ENCODE assay signal across 9 mouse cellular contexts in genomic region chr6:136803093-136803738, GRCm38 (mm10). TPM values are rescaled to one million over a fixed set of nuclear protein-coding genes. Genes with fewer than 3 reads are reported as not detected.
DNase-seq lines count a peak whose midpoint lies in the region; ATAC-seq and TF ChIP-seq lines count a peak whose summit lies in the region.
"Had no signal": no experiment of that assay in that cellular context is flagged by ENCODE, and none has a peak within 500 bp of the region (broad histone marks: within the 10 kb centered on the region; RNA-seq: fewer than 3 reads in every experiment).

No protein-coding gene starts in this region.

- no peaks in the 10 kb centered on the region for H3K4me1 ChIP-seq in cerebellum, adult 2 months (ENCODE audit: control insufficient read depth, insufficient read depth, low read length)
- H3K4me1 ChIP-seq in testis, adult 2 months (ENCODE audit: control insufficient read depth, insufficient read depth, low read length): peaks cover 11% of the 10 kb centered on the region
- peaks cover 18% of the 10 kb centered on the region for H3K4me1 ChIP-seq in limb, embryonic 15.5 days
- no peaks in the 10 kb centered on the region for H3K4me1 ChIP-seq in stomach, postnatal 0 days (replicated peaks; ENCODE audit: control insufficient read depth, insufficient read depth)

- H3K9me3 ChIP-seq in limb, embryonic 15.5 days: no peaks in the 10 kb centered on the region
- H3K9me3 ChIP-seq in stomach, postnatal 0 days (ENCODE audit: control insufficient read depth, low read length): no peaks in the 10 kb centered on the region

- 19% methylated on average over 12 of the region's 12 CpGs for WGBS in cerebellum, adult 2 months
- 14% methylated on average over 12 of the region's 12 CpGs for WGBS in limb, embryonic 15.5 days
- WGBS in stomach, postnatal 0 days: 14% methylated on average over 12 of the region's 12 CpGs

- H3K4me3 ChIP-seq in cerebellum, adult 2 months (replicated peaks; ENCODE audit: insufficient read depth, low read depth, low read length): peak overlapping the region; percentile 80
- H3K4me3 ChIP-seq in testis, adult 2 months (ENCODE audit: control insufficient read depth, low read depth, low read length): peak overlapping the region; percentile 81
- peak overlapping the region; percentile 72 for H3K4me3 ChIP-seq in limb, embryonic 15.5 days
- H3K4me3 ChIP-seq in stomach, postnatal 0 days (ENCODE audit: low read depth, low read length): peak overlapping the region; percentile 80

- no peak for TF ChIP-seq EP300 in stomach, postnatal 0 days (optimal IDR thresholded peaks at IDR 0.05)

- peak overlapping the region; percentile 91; the same call in 1 of the 2 replicates for H3K9ac ChIP-seq in limb, embryonic 15.5 days
- peak overlapping the region; percentile 94 for H3K9ac ChIP-seq in stomach, postnatal 0 days (ENCODE audit: low read length)

- TF ChIP-seq POLR2A in cerebellum, adult 2 months (IDR thresholded peaks at IDR 0.05; ENCODE audit: borderline replicate concordance, insufficient read depth, low read length): no peak
- TF ChIP-seq POLR2A in testis, adult 2 months (IDR thresholded peaks at IDR 0.05; ENCODE audit: control insufficient read depth, low read depth, low read length): no peak

- H3K4me2 ChIP-seq in limb, embryonic 15.5 days: peak overlapping the region; percentile 74
- H3K4me2 ChIP-seq in stomach, postnatal 0 days (replicated peaks; ENCODE audit: low read depth): peak overlapping the region; percentile 96

- peak overlapping the region; percentile 23; the same call in 1 of the 2 replicates for H3K27ac ChIP-seq in cerebellum, adult 2 months (ENCODE audit: insufficient read depth, low read length)
- peak overlapping the region; percentile 92 for H3K27ac ChIP-seq in testis, adult 2 months (ENCODE audit: control insufficient read depth, insufficient read depth, low read depth, low read length)
- peak overlapping the region; percentile 100 for H3K27ac ChIP-seq in limb, embryonic 15.5 days
- peak overlapping the region; percentile 100 for H3K27ac ChIP-seq in stomach, postnatal 0 days (replicated peaks)

- no peak for DNase-seq in cerebellum, adult 2 months
- no peak for DNase-seq in testis, postnatal 14 days (ENCODE audit: low spot score)
- no peak for DNase-seq in stomach, postnatal 0 days (ENCODE audit: low spot score)
- no peak for DNase-seq in layer of hippocampus, adult 9-11 months
- no peak for DNase-seq in adrenal gland, postnatal 10 days

- no peak for ATAC-seq in cerebellum, adult (ENCODE audit: insufficient number of reproducible peaks, low FRiP score, low TSS enrichment)
- ATAC-seq in limb, embryonic 15.5 days (ENCODE audit: insufficient number of reproducible peaks, low FRiP score, low TSS enrichment, low read depth): no peak
- no peak for ATAC-seq in stomach, postnatal 0 days (ENCODE audit: low FRiP score, low TSS enrichment)

- no peaks in the 10 kb centered on the region for H3K36me3 ChIP-seq in testis, adult 2 months (ENCODE audit: control insufficient read depth, insufficient read depth, low read length)
- no peaks in the 10 kb centered on the region for H3K36me3 ChIP-seq in limb, embryonic 15.5 days
- no peaks in the 10 kb centered on the region for H3K36me3 ChIP-seq in stomach, postnatal 0 days (ENCODE audit: control insufficient read depth, insufficient read depth, low read length)

- no peak for TF ChIP-seq CTCF in cerebellum, adult 2 months (IDR thresholded peaks at IDR 0.05; ENCODE audit: borderline replicate concordance, insufficient read depth, low read depth, low read length)
- TF ChIP-seq CTCF in testis, adult 2 months (IDR thresholded peaks at IDR 0.05; ENCODE audit: control insufficient read depth, insufficient read depth, insufficient replicate concordance, low read depth, low read length): no peak
- TF ChIP-seq CTCF in stomach, postnatal 0 days (IDR thresholded peaks at IDR 0.05; ENCODE audit: low read depth): no peak

- H3K27me3 ChIP-seq in cerebellum, adult 2 months (ENCODE audit: control insufficient read depth, insufficient read depth, low read length): no peaks in the 10 kb centered on the region
- H3K27me3 ChIP-seq in testis, adult 2 months (ENCODE audit: control insufficient read depth, insufficient read depth, low read length): no peaks in the 10 kb centered on the region
- H3K27me3 ChIP-seq in limb, embryonic 15.5 days: no peaks in the 10 kb centered on the region
- H3K27me3 ChIP-seq in stomach, postnatal 0 days (ENCODE audit: control insufficient read depth, insufficient read depth, low read length): no peaks in the 10 kb centered on the region

RNA-seq across cellular contexts. Expression of gene Hist4h4, which starts 1.0 kb away (rescaled TPM):
- 0.62 and 1.0 TPM in 2 replicates for polyA plus RNA-seq in cerebellum, adult 2 months (2012; rRNA removed)
- polyA plus RNA-seq in testis, adult 2 months (2012; rRNA removed): 0.96 and 0.99 TPM in 2 replicates
- 0.25 and 0.54 TPM in 2 replicates for polyA plus RNA-seq in limb, embryonic 15.5 days (2015; fragmentation: Nextera tagmentation; extraction: Ambion mirVana)
- 0.59 and 0.68 TPM in 2 replicates for polyA plus RNA-seq in stomach, postnatal 0 days (2015; fragmentation: Nextera tagmentation; extraction: Ambion mirVana)
- total RNA-seq in adrenal gland, postnatal 10 days (2021): 10 to 100 TPM; 28.3 to 29.2 TPM

RNA-seq across cellular contexts. Expression of gene H2afj, which starts 4.8 kb away (rescaled TPM):
- 74.1 and 88.9 TPM in 2 replicates for polyA plus RNA-seq in cerebellum, adult 2 months (2012; rRNA removed)
- polyA plus RNA-seq in testis, adult 2 months (2012; rRNA removed): 34.2 and 47.7 TPM in 2 replicates
- polyA plus RNA-seq in limb, embryonic 15.5 days (2015; fragmentation: Nextera tagmentation; extraction: Ambion mirVana): 140 and 142 TPM in 2 replicates
- polyA plus RNA-seq in stomach, postnatal 0 days (2015; fragmentation: Nextera tagmentation; extraction: Ambion mirVana): 439 and 445 TPM in 2 replicates
- total RNA-seq in adrenal gland, postnatal 10 days (2021): 10 to 100 TPM; 71.1 to 85.2 TPM

RNA-seq across cellular contexts. Expression of gene Gucy2c, which starts 21.7 kb away (rescaled TPM):
- polyA plus RNA-seq in cerebellum, adult 2 months (2012; rRNA removed): 0.10 TPM in 2 replicates
- polyA plus RNA-seq in testis, adult 2 months (2012; rRNA removed): 0.16 and 0.33 TPM in 2 replicates
- 0.06 and 0.07 TPM in 2 replicates for polyA plus RNA-seq in limb, embryonic 15.5 days (2015; fragmentation: Nextera tagmentation; extraction: Ambion mirVana)
- 2.0 and 2.5 TPM in 2 replicates for polyA plus RNA-seq in stomach, postnatal 0 days (2015; fragmentation: Nextera tagmentation; extraction: Ambion mirVana)
- total RNA-seq in adrenal gland, postnatal 10 days (2021): under 1 TPM; 0.15 to 0.21 TPM
- total RNA-seq: gastrocnemius, postnatal 36 days had no signal

RNA-seq across cellular contexts. Expression of gene BC049715, which starts 24.2 kb away (rescaled TPM):
- polyA plus RNA-seq in cerebellum, adult 2 months (2012; rRNA removed): 0.38 and 0.74 TPM in 2 replicates
- 150 and 168 TPM in 2 replicates for polyA plus RNA-seq in testis, adult 2 months (2012; rRNA removed)
- 1.1 and 1.4 TPM in 2 replicates for polyA plus RNA-seq in limb, embryonic 15.5 days (2015; fragmentation: Nextera tagmentation; extraction: Ambion mirVana)
- polyA plus RNA-seq in stomach, postnatal 0 days (2015; fragmentation: Nextera tagmentation; extraction: Ambion mirVana): 0.46 and 0.96 TPM in 2 replicates
- total RNA-seq in adrenal gland, postnatal 10 days (2021): under 1 TPM; 0.73 to 0.75 TPM

RNA-seq across cellular contexts. Expression of gene Wbp11, which starts 24.8 kb away (rescaled TPM):
- 57.0 and 68.4 TPM in 2 replicates for polyA plus RNA-seq in cerebellum, adult 2 months (2012; rRNA removed)
- 236 and 252 TPM in 2 replicates for polyA plus RNA-seq in testis, adult 2 months (2012; rRNA removed)
- polyA plus RNA-seq in limb, embryonic 15.5 days (2015; fragmentation: Nextera tagmentation; extraction: Ambion mirVana): 90.4 and 90.9 TPM in 2 replicates
- polyA plus RNA-seq in stomach, postnatal 0 days (2015; fragmentation: Nextera tagmentation; extraction: Ambion mirVana): 39.8 and 42.8 TPM in 2 replicates
- total RNA-seq in adrenal gland, postnatal 10 days (2021): 10 to 100 TPM; 82.5 to 86.5 TPM

Comparison
In these comparisons a context has a peak if more than half of its experiments do, and no peak if none do; other contexts are left out.
1. H3K27ac ChIP-seq: peak in every context shown above with its lines; median percentile 100 in limb, embryonic 15.5 days; 100 in stomach, postnatal 0 days; 92 in testis, adult 2 months; 23 in cerebellum, adult 2 months.